Mouse (Mus musculus): ENCODE data around the gene Gm572.

GRCm38 (mm10) chr4:148598826-148599225 lies 44.3 kb upstream of the Gm572 start:
- TF ChIP-seq GATA1 (IDR thresholded peaks at IDR 0.05; ENCODE audit: low read length), result no peak
- TF ChIP-seq TAL1 (IDR thresholded peaks at IDR 0.05; ENCODE audit: low read length), result no peak

Data from erythroblast, embryonic 14.5 days (primary cell).